13 mouse cellular contexts compared by ENCODE assay signal in genomic region chr7:98418031-98418805, GRCm38 (mm10). TPM values are rescaled to one million over a fixed set of nuclear protein-coding genes. Genes with fewer than 3 reads are reported as not detected.
DNase-seq lines count a peak whose midpoint lies in the region; ATAC-seq lines count a peak whose summit lies in the region.
"Had no signal": no experiment of that assay in that cellular context is flagged by ENCODE, and none has a peak within 500 bp of the region (broad histone marks: within the 10 kb centered on the region; RNA-seq: fewer than 3 reads in every experiment).

No protein-coding gene starts in this region.

- no peak overlapping the region for H3K9ac ChIP-seq in intestine, embryonic 16.5 days (ENCODE audit: low read depth, low read length)
- no peak overlapping the region for H3K9ac ChIP-seq in intestine, embryonic 15.5 days
- H3K9ac ChIP-seq: stomach, embryonic 15.5 days had no signal

- peaks cover 23% of the 10 kb centered on the region for H3K4me1 ChIP-seq in intestine, embryonic 16.5 days (ENCODE audit: control insufficient read depth, insufficient read depth, low read length)
- peaks cover 14% of the 10 kb centered on the region for H3K4me1 ChIP-seq in intestine, embryonic 15.5 days (replicated peaks)

- whole genome bisulfite sequencing in intestine, embryonic 16.5 days = 57% methylated on average over 17 of the region's 17 CpGs
- 60% methylated on average over 17 of the region's 17 CpGs for WGBS in intestine, embryonic 15.5 days

- intact Hi-C loops in left cerebral cortex, postnatal 10 days (cut with DNase I) = loop anchor here (5.0 kb wide), 1 partner anchor 46 kb away; no protein-coding TSS in a partner anchor

- peak; percentile 18 for DNase-seq in NIH3T3 (ENCODE audit: low read depth)
- peak; percentile 58 for DNase-seq in fibroblast of lung, adult 2 months (ENCODE audit: low read depth)
- peak; percentile 70 to 72 for DNase-seq in left cerebral cortex, postnatal 10 days (ENCODE audit: extremely low spot score in 1 of 2, low spot score in 2 of 2)
- no peak for DNase-seq in spleen, adult 18-20 months
- DNase-seq in spleen, postnatal 4 days (ENCODE audit: low spot score in 2 of 2) = no peak
- DNase-seq: adrenal gland, postnatal 14 days; lung, adult 18-20 months had no signal

- no peaks in the 10 kb centered on the region for H3K9me3 ChIP-seq in intestine, embryonic 16.5 days (ENCODE audit: control insufficient read depth, low read length)
- no peaks in the 10 kb centered on the region for H3K9me3 ChIP-seq in intestine, embryonic 15.5 days
- H3K9me3 ChIP-seq: stomach, embryonic 15.5 days had no signal

- H3K4me3 ChIP-seq in intestine, embryonic 16.5 days (ENCODE audit: low read length) = no peak overlapping the region
- H3K4me3 ChIP-seq in intestine, embryonic 15.5 days (replicated peaks) = no peak overlapping the region
- H3K4me3 ChIP-seq: stomach, embryonic 15.5 days had no signal

- no peaks in the 10 kb centered on the region for H3K27me3 ChIP-seq in intestine, embryonic 16.5 days (replicated peaks; ENCODE audit: control insufficient read depth, insufficient read depth, low read length)
- no peaks in the 10 kb centered on the region for H3K27me3 ChIP-seq in intestine, embryonic 15.5 days (replicated peaks)
- H3K27me3 ChIP-seq: stomach, embryonic 15.5 days had no signal

- no peak overlapping the region for H3K4me2 ChIP-seq in intestine, embryonic 16.5 days (ENCODE audit: low read depth, low read length)
- H3K4me2 ChIP-seq in intestine, embryonic 15.5 days (replicated peaks) = no peak overlapping the region
- H3K4me2 ChIP-seq: stomach, embryonic 15.5 days had no signal

- peak; percentile 53 for ATAC-seq in intestine, embryonic 16.5 days
- ATAC-seq in intestine, embryonic 15.5 days = no peak
- ATAC-seq in megakaryocyte, adult 5-6 weeks (ENCODE audit: poor library complexity, severe bottlenecking) = no peak

- no peaks in the 10 kb centered on the region for H3K36me3 ChIP-seq in intestine, embryonic 16.5 days (ENCODE audit: control insufficient read depth, insufficient read depth, low read length)
- H3K36me3 ChIP-seq in intestine, embryonic 15.5 days = no peaks in the 10 kb centered on the region
- H3K36me3 ChIP-seq: stomach, embryonic 15.5 days had no signal

- peak overlapping the region; percentile 21; the same call in 1 of the 2 replicates for H3K27ac ChIP-seq in intestine, embryonic 16.5 days (ENCODE audit: low read length)
- H3K27ac ChIP-seq in intestine, embryonic 15.5 days = no peak overlapping the region; the same call in 1 of the 2 replicates
- H3K27ac ChIP-seq: stomach, embryonic 15.5 days had no signal

RNA-seq across cellular contexts. Expression of gene Gucy2d, which starts 22.0 kb away (rescaled TPM):
- 2.2 and 3.7 TPM in 2 replicates for polyA plus RNA-seq in intestine, embryonic 16.5 days (2015; fragmentation: Nextera tagmentation; extraction: Ambion mirVana)
- polyA plus RNA-seq in intestine, embryonic 15.5 days (2015; fragmentation: Nextera tagmentation; extraction: Ambion mirVana) = 0.68 and 1.2 TPM in 2 replicates
- not detected for total RNA-seq in left cerebral cortex, postnatal 10 days (2021)
- not detected in 2 replicates for total RNA-seq in megakaryocyte, adult 5-6 weeks (2015)
- total RNA-seq in megakaryocyte, adult 5-6 weeks (2017) = not detected in 2 replicates
- total RNA-seq: adrenal gland, postnatal 14 days; hematopoietic stem cell, adult 5-6 weeks had no signal
- polyA plus RNA-seq: neural tube, embryonic 11.5 days had no signal

RNA-seq across cellular contexts. Expression of gene Tsku, which starts 57.1 kb away (rescaled TPM):
- 6.2 and 7.5 TPM in 2 replicates for polyA plus RNA-seq in intestine, embryonic 16.5 days (2015; fragmentation: Nextera tagmentation; extraction: Ambion mirVana)
- polyA plus RNA-seq in intestine, embryonic 15.5 days (2015; fragmentation: Nextera tagmentation; extraction: Ambion mirVana) = 8.2 and 8.8 TPM in 2 replicates
- 1 to 10 TPM; 4.2 to 5.5 TPM for total RNA-seq in left cerebral cortex, postnatal 10 days (2021)
- total RNA-seq in megakaryocyte, adult 5-6 weeks (2015) = not detected in 2 replicates
- 0.07 and 0.37 TPM in 2 replicates for total RNA-seq in megakaryocyte, adult 5-6 weeks (2017)
- total RNA-seq: hematopoietic stem cell, adult 5-6 weeks had no signal

Comparison
In these comparisons a context has a peak if more than half of its experiments do, and no peak if none do; other contexts are left out.
1. DNase-seq: peak in NIH3T3 (single experiment), fibroblast of lung, adult 2 months (single experiment) and left cerebral cortex, postnatal 10 days (2 of 2); none in spleen, adult 18-20 months (0 of 2) and spleen, postnatal 4 days (0 of 2).